Mouse (Mus musculus): ENCODE measurements around the gene Syt10. TPM values are rescaled to one million over a fixed set of nuclear protein-coding genes. Genes with fewer than 3 reads are reported as not detected.
"Not testable (repeated sequence)": the region's sequence is repeated elsewhere in the genome, so short reads cannot be mapped to it uniquely, and the experiment has no call there.

Gene Syt10
- total RNA-seq (2014; rRNA removed): 0.07 TPM in 1 of 2 replicates, not detected in the other
- polyA plus RNA-seq (2012; rRNA removed): not detected in 2 replicates

DNA sequence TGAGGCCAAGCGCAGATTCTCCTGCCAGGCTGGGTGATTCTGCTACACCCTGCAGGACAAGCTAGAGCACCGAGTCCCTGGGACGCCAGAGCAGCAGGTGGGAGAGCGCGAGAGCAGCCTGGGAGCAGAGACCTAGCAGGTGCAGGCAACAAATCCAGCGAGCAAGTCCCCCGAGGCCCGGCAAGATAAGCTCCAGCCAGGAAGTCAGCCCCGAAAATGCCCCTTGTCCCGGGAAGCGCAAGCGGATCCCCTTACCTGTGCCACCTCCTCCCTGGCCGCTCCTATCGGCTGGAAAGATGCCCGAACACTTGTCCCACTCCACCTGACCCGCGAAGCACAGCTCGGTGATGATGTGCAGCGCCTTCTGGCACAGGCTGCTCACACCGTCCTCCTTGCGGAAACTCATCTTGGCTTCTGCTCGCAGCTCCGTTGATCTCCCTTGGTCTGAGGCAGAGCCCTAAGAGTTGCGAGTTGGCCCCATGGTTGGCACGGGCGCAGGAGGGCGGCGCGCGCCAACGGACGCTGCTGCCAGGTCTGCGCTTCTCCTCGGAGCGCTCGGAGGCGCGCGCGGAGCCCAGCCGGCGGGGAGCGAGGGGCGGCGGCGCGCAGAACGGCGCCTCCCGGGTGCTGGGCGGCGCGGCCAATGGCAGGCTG, at the start of gene Syt10:
Syt10 (minus strand) TSS at position 497 of the 654 bp plus-strand sequence.
- Histone ChIP-seq H3K79me2 (ENCODE audit: control insufficient read depth, insufficient read depth, low read length) (no peaks in the 10 kb centered on the region), H3K27me3 (ENCODE audit: control insufficient read depth, insufficient read depth, low read length) (peaks cover 4% of the 10 kb centered on the region; the same call in 1 of the 2 replicates), H3K27ac (replicated peaks; ENCODE audit: insufficient read depth, low read depth, low read length) (no peak within 1 kb of the TSS), H3K4me1 (ENCODE audit: control insufficient read depth, insufficient read depth, low read length) (no peaks in the 10 kb centered on the region), H3K36me3 (ENCODE audit: control insufficient read depth, insufficient read depth, low read length) (no peaks in the 10 kb centered on the region), H3K9ac (ENCODE audit: low read depth, low read length) (no peak within 1 kb of the TSS), H3K4me3 (ENCODE audit: insufficient read depth, low read depth, low read length) (no peak within 1 kb of the TSS)
- DNase-seq (ENCODE audit: extremely low read depth, low read depth, low spot score): no peak
- 2% methylated on average over 53 of the region's 53 CpGs for whole genome bisulfite sequencing
- TF ChIP-seq CTCF (IDR thresholded peaks at IDR 0.05; ENCODE audit: low read depth, low read length) (no peak), POLR2A (IDR thresholded peaks at IDR 0.05; ENCODE audit: extremely low read depth, insufficient read depth, low read length) (no peak)

DNA sequence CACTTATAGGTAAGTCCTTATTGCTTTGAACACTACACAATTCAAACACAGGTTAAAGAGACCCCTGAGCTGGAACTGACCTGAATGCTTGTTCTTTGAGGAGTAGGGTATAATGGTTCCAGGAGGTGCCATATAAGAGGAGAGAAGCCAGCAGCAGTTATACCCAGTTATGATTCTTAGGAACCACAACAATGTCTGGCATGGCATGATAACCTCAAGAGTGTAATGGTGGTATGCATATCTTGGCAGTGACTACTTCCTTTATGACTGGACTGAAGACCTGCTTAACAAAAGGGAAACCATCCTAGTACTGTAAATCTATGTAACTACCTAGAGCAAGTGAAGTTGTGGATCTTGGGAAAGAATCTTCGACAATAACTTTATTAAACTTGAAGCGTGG, 42.1 kb upstream of the Syt10 start:
- DNase-seq (ENCODE audit: extremely low read depth, low read depth, low spot score): no peak
- H3K9ac ChIP-seq (ENCODE audit: low read depth, low read length): no peak overlapping the region
- no peaks in the 10 kb centered on the region for H3K27me3 ChIP-seq (ENCODE audit: control insufficient read depth, insufficient read depth, low read length)
- H3K36me3 ChIP-seq (ENCODE audit: control insufficient read depth, insufficient read depth, low read length): no peaks in the 10 kb centered on the region
- H3K27ac ChIP-seq (replicated peaks; ENCODE audit: insufficient read depth, low read depth, low read length): no peak overlapping the region
- H3K4me3 ChIP-seq (ENCODE audit: insufficient read depth, low read depth, low read length): no peak overlapping the region
- WGBS: 91% methylated on average over 2 of the region's 2 CpGs
- no peaks in the 10 kb centered on the region for H3K79me2 ChIP-seq (ENCODE audit: control insufficient read depth, insufficient read depth, low read length)
- no peak for TF ChIP-seq CTCF (IDR thresholded peaks at IDR 0.05; ENCODE audit: low read depth, low read length)
- TF ChIP-seq POLR2A (IDR thresholded peaks at IDR 0.05; ENCODE audit: extremely low read depth, insufficient read depth, low read length): no peak
- no peaks in the 10 kb centered on the region for H3K4me1 ChIP-seq (ENCODE audit: control insufficient read depth, insufficient read depth, low read length)

DNA sequence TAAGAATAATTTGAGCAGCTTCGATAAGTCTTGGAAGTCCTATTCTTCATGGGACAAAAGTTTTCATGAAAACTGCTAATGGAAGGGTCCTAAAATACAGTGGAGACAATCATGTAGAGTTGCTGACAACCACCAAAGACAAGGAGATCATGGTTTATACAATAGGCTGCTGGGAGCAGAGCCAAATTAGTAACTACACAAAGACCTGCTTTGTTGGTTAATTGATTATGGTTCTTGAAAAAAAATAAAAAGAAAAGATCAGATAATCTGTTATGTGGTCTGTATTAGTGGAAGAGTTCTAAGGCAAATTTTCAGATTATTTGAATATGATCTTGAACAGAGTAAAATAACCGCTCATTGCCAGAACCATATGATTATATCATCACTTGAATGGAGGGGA, 37.3 kb upstream of the Syt10 start:
- Histone ChIP-seq H3K9ac (ENCODE audit: low read depth, low read length) (no peak overlapping the region), H3K79me2 (ENCODE audit: control insufficient read depth, insufficient read depth, low read length) (no peaks in the 10 kb centered on the region), H3K27ac (replicated peaks; ENCODE audit: insufficient read depth, low read depth, low read length) (no peak overlapping the region), H3K4me3 (ENCODE audit: insufficient read depth, low read depth, low read length) (no peak overlapping the region), H3K27me3 (ENCODE audit: control insufficient read depth, insufficient read depth, low read length) (no peaks in the 10 kb centered on the region), H3K36me3 (ENCODE audit: control insufficient read depth, insufficient read depth, low read length) (no peaks in the 10 kb centered on the region), H3K4me1 (ENCODE audit: control insufficient read depth, insufficient read depth, low read length) (no peaks in the 10 kb centered on the region)
- no peak for DNase-seq (ENCODE audit: extremely low read depth, low read depth, low spot score)
- WGBS: 88% methylated on average over 2 of the region's 2 CpGs
- TF ChIP-seq CTCF (IDR thresholded peaks at IDR 0.05; ENCODE audit: low read depth, low read length) (no peak), POLR2A (IDR thresholded peaks at IDR 0.05; ENCODE audit: extremely low read depth, insufficient read depth, low read length) (no peak)

DNA sequence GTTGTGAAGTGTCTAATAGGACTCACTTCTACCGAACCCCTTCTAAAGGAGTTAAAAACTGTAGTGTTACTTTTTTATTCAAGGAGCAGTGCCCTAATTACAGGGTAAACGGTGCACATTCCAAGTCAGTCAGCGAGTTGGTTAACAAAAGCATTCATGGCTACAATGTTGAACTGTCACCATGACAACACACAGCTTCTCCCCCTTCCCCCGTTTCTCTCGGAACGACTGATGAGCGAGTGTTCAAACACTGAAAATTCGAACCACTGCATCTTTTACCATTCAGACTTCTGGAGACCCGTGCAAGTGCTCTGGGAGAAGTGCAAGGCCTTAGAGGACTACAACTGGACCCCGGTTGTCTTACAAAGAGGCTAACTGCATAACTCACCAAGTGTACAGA, 25.6 kb downstream of the Syt10 start:
- DNase-seq (ENCODE audit: extremely low read depth, low read depth, low spot score): no peak
- no peaks in the 10 kb centered on the region for H3K4me1 ChIP-seq (ENCODE audit: control insufficient read depth, insufficient read depth, low read length)
- 65% methylated on average over 10 of the region's 10 CpGs for WGBS
- no peaks in the 10 kb centered on the region for H3K79me2 ChIP-seq (ENCODE audit: control insufficient read depth, insufficient read depth, low read length)
- no peak overlapping the region for H3K27ac ChIP-seq (replicated peaks; ENCODE audit: insufficient read depth, low read depth, low read length)
- H3K9ac ChIP-seq (ENCODE audit: low read depth, low read length): no peak overlapping the region
- TF ChIP-seq POLR2A (IDR thresholded peaks at IDR 0.05; ENCODE audit: extremely low read depth, insufficient read depth, low read length) (no peak), CTCF (IDR thresholded peaks at IDR 0.05; ENCODE audit: low read depth, low read length) (no peak)
- no peaks in the 10 kb centered on the region for H3K36me3 ChIP-seq (ENCODE audit: control insufficient read depth, insufficient read depth, low read length)
- no peak overlapping the region for H3K4me3 ChIP-seq (ENCODE audit: insufficient read depth, low read depth, low read length)
- no peaks in the 10 kb centered on the region for H3K27me3 ChIP-seq (ENCODE audit: control insufficient read depth, insufficient read depth, low read length)

DNA sequence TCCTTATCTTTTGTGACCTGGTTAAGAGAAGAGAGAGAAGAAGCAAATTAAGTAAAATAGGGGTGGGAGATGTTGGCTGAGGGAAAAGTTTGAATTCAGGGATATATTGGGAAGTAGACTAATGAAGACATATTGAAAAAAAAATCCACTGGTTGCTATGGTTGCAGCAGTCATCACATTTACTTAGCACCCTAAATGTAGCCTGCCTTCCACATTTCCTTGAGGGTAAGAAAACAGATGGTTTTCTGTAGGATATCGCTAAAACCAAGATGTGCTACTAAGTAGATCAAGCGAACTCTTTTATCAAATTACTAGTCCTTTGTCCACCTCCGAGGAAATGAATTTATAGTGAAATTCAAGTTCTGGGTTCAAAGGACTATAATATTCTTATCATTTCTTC, 37.2 kb downstream of the Syt10 start:
- Histone ChIP-seq H3K4me3 (ENCODE audit: insufficient read depth, low read depth, low read length) (no peak overlapping the region), H3K4me1 (ENCODE audit: control insufficient read depth, insufficient read depth, low read length) (no peaks in the 10 kb centered on the region), H3K27ac (replicated peaks; ENCODE audit: insufficient read depth, low read depth, low read length) (no peak overlapping the region), H3K9ac (ENCODE audit: low read depth, low read length) (no peak overlapping the region), H3K36me3 (ENCODE audit: control insufficient read depth, insufficient read depth, low read length) (no peaks in the 10 kb centered on the region), H3K27me3 (ENCODE audit: control insufficient read depth, insufficient read depth, low read length) (no peaks in the 10 kb centered on the region), H3K79me2 (ENCODE audit: control insufficient read depth, insufficient read depth, low read length) (no peaks in the 10 kb centered on the region)
- 89% methylated on average over 3 of the region's 3 CpGs for WGBS
- DNase-seq (ENCODE audit: extremely low read depth, low read depth, low spot score): no peak
- TF ChIP-seq POLR2A (IDR thresholded peaks at IDR 0.05; ENCODE audit: extremely low read depth, insufficient read depth, low read length) (no peak), CTCF (IDR thresholded peaks at IDR 0.05; ENCODE audit: low read depth, low read length) (no peak)

DNA sequence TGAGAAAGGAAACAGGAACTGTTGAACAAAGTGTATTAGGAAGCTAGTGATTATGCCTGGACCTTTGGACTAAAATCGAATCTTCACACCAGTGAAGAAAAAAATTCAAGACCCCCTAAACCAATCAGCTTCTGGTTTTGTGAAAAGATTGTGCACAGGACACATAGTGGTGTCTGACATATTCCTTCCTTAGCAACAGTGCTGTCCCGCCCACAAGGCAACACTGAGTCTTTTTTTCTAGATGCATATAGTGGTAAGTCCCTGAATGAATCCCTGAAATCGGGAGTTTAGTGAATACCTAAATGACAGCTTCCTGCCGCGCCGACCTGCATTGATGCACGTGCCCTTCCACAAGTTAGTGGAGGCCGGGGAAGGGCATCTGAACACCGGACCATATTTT, 61.7 kb downstream of the Syt10 start:
- Histone ChIP-seq H3K9ac (ENCODE audit: low read depth, low read length) (no peak overlapping the region), H3K36me3 (ENCODE audit: control insufficient read depth, insufficient read depth, low read length) (no peaks in the 10 kb centered on the region), H3K4me1 (ENCODE audit: control insufficient read depth, insufficient read depth, low read length) (no peaks in the 10 kb centered on the region), H3K79me2 (ENCODE audit: control insufficient read depth, insufficient read depth, low read length) (no peaks in the 10 kb centered on the region), H3K27me3 (ENCODE audit: control insufficient read depth, insufficient read depth, low read length) (no peaks in the 10 kb centered on the region), H3K27ac (replicated peaks; ENCODE audit: insufficient read depth, low read depth, low read length) (no peak overlapping the region), H3K4me3 (ENCODE audit: insufficient read depth, low read depth, low read length) (no peak overlapping the region)
- WGBS: 75% methylated on average over 9 of the region's 9 CpGs
- no peak for DNase-seq (ENCODE audit: extremely low read depth, low read depth, low spot score)
- no peak for TF ChIP-seq POLR2A (IDR thresholded peaks at IDR 0.05; ENCODE audit: extremely low read depth, insufficient read depth, low read length)
- TF ChIP-seq CTCF (IDR thresholded peaks at IDR 0.05; ENCODE audit: low read depth, low read length): no peak

DNA sequence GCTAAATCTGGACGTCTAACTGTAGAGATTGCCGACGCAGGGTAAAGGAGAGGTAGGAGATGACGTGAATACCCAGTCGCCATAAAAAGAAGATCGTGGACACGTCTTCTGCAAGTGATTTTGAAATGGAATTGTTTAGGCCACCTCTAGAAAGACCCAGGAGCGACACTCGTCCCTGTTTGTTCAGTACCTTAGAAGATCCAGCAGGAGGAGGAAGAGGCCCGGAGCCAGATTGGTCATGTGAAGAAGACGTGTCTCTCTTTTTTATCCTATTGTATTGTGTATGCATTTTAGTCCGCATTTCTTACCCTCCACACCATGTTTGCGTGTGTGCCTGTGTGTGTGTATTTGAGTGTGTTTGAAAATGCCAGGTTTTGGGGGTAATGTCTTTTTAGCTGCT, 75.6 kb downstream of the Syt10 start:
- H3K4me3 ChIP-seq (ENCODE audit: insufficient read depth, low read depth, low read length); H3K9ac ChIP-seq (ENCODE audit: low read depth, low read length); H3K79me2 ChIP-seq (ENCODE audit: control insufficient read depth, insufficient read depth, low read length); H3K27ac ChIP-seq (replicated peaks; ENCODE audit: insufficient read depth, low read depth, low read length); DNase-seq (ENCODE audit: extremely low read depth, low read depth, low spot score); H3K4me1 ChIP-seq (ENCODE audit: control insufficient read depth, insufficient read depth, low read length); H3K36me3 ChIP-seq (ENCODE audit: control insufficient read depth, insufficient read depth, low read length); H3K27me3 ChIP-seq (ENCODE audit: control insufficient read depth, insufficient read depth, low read length): not testable (repeated sequence)
- WGBS: 82% methylated on average over 13 of the region's 13 CpGs
